Mouse (Mus musculus): Measurements from ENCODE around the gene Cbln3.

DNA sequence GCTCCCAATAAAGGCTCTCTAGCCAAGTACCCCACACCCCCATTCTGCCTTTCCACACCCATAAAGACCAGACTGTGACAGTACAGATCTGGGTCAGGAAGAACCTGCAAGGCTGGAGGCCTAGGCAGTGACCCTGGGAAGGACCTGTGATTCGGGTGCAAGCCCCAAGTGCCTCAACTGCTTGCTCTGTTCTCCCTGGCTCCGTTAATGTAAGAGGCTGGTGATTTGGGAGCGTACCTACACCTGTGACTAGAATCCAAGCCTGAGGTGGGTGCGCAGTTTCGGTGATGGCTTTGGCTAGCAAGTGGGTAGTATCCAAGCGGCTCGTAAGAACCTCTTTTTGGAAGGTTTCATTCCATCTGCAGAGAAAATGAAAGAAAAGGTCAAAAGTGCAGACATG is 14.8 kb upstream of the Cbln3 start:
- TF ChIP-seq CTCF (IDR thresholded peaks at IDR 0.05; ENCODE audit: low read depth) (no peak), EP300 (IDR thresholded peaks at IDR 0.05; ENCODE audit: low read depth) (no peak)
